Mouse (Mus musculus) G1E-ER4 (cell line): Measurements from ENCODE around the gene Fzd7. TPM values are rescaled to one million over a fixed set of nuclear protein-coding genes. Genes with fewer than 3 reads are reported as not detected.

Experiments
- GATA1 ChIP-seq: IDR thresholded peaks from one replicate; pipeline ENCODE4 v1.8.0; 2012; ENCODE audit warnings: low read length, inconsistent platforms
- polyA plus RNA-seq: library from polyadenylated mRNA; stranded (reverse); fragments of >175 nt; gene quantifications from 2 replicates; pipeline ENCODE4 v1.2.3, GENCODE M21; 2012

Gene Fzd7
- polyA plus RNA-seq, 1 experiment, result 50.9 TPM

- TF ChIP-seq GATA1, result no peak
These were observed 2.9 kb downstream of the Fzd7 start for GRCm38 (mm10) chr1:59484791-59485785.

- TF ChIP-seq GATA1, result no peak
These were observed 3.6 kb downstream of the Fzd7 start for GRCm38 (mm10) chr1:59485803-59486202.

- TF ChIP-seq GATA1, result no peak
These were observed 5.4 kb downstream of the Fzd7 start for GRCm38 (mm10) chr1:59487651-59488051.

- TF ChIP-seq GATA1, result no peak
These were observed 6.3 kb downstream of the Fzd7 start for GRCm38 (mm10) chr1:59488481-59488880.

- no peak for TF ChIP-seq GATA1
These were observed 6.8 kb downstream of the Fzd7 start for GRCm38 (mm10) chr1:59488991-59489390.

- no peak for TF ChIP-seq GATA1
These were observed 9.3 kb downstream of the Fzd7 start for GRCm38 (mm10) chr1:59491517-59491916.

GRCm38 (mm10) chr1:59492432-59492831 is 10.2 kb downstream of the Fzd7 start:
- TF ChIP-seq GATA1, result no peak

GRCm38 (mm10) chr1:59495970-59496369 is 13.7 kb downstream of the Fzd7 start:
- no peak for TF ChIP-seq GATA1

- TF ChIP-seq GATA1, result peak; percentile 95
These were observed 15.8 kb downstream of the Fzd7 start for GRCm38 (mm10) chr1:59497741-59498613.

- no peak for TF ChIP-seq GATA1
These were observed 17.1 kb downstream of the Fzd7 start for GRCm38 (mm10) chr1:59499327-59499726.

GRCm38 (mm10) chr1:59502355-59502754 is 20.1 kb downstream of the Fzd7 start:
- TF ChIP-seq GATA1, result no peak

GRCm38 (mm10) chr1:59503659-59504301 is 21.6 kb downstream of the Fzd7 start:
- no peak for TF ChIP-seq GATA1

GRCm38 (mm10) chr1:59504302-59504700 is 22.1 kb downstream of the Fzd7 start:
- TF ChIP-seq GATA1, result no peak

- TF ChIP-seq GATA1, result no peak
These were observed 26.4 kb downstream of the Fzd7 start for GRCm38 (mm10) chr1:59508463-59509139.
